Mouse (Mus musculus): ENCODE data around the gene Spty2d1. TPM values are rescaled to one million over a fixed set of nuclear protein-coding genes. Genes with fewer than 3 reads are reported as not detected.

Gene Spty2d1
- 10 to 100 TPM; 68.4 to 77.1 TPM for total RNA-seq (2023)

GRCm38 (mm10) chr7:47008168-47008993 lies at the start of gene Spty2d1:
Gene Spty2d1, minus strand, starts transcription at chr7:47008411.

GRCm38 (mm10) chr7:47050366-47050765 lies 42.2 kb upstream of the Spty2d1 start, which contains the start of gene Tmem86a:
Gene Tmem86a, plus strand, starts transcription at chr7:47050601.

GRCm38 (mm10) chr7:46983280-46983679 lies 24.9 kb downstream of the Spty2d1 start, which contains the start of gene Gm9999:
Gene Gm9999, plus strand, starts transcription at chr7:46983580.

GRCm38 (mm10) chr7:46957831-46958691 lies 50.1 kb downstream of the Spty2d1 start, which contains the start of gene Uevld:
Gene Uevld, minus strand, starts transcription at chr7:46958527.

Other genes with a start within 250 kb of the Spty2d1 start
- gene Hps5, start 212.3 kb downstream of the Spty2d1 start, total RNA-seq (2023), result 10 to 100 TPM; 38.6 to 42.2 TPM
- gene Gtf2h1, start 212.3 kb downstream of the Spty2d1 start, total RNA-seq (2023), result 10 to 100 TPM; 43.4 to 59.7 TPM
- 100 to 1,000 TPM; 287 to 303 TPM for gene Ldha, start 166.9 kb downstream of the Spty2d1 start, total RNA-seq (2023)
- not detected for gene Ldhc, start 147.2 kb downstream of the Spty2d1 start, total RNA-seq (2023)
- 10 to 100 TPM; 55.8 to 56.7 TPM for gene Tsg101, start 88.4 kb downstream of the Spty2d1 start, total RNA-seq (2023)
- gene Uevld, start 49.9 kb downstream of the Spty2d1 start, total RNA-seq (2023), result 1 to 10 TPM; 6.0 to 8.2 TPM
- not detected for gene Gm9999, start 24.8 kb downstream of the Spty2d1 start, total RNA-seq (2023)
- 1 to 10 TPM; 3.5 to 4.1 TPM for gene Tmem86a, start 42.2 kb upstream of the Spty2d1 start, total RNA-seq (2023)
- 1 to 10 TPM; 1.0 to 1.3 TPM for gene Ptpn5, start 125.3 kb upstream of the Spty2d1 start, total RNA-seq (2023)
- not detected for gene Mrgpra6, start 196.5 kb upstream of the Spty2d1 start, total RNA-seq (2023)
- gene Mrgpra9, start 244.4 kb upstream of the Spty2d1 start, total RNA-seq (2023), result not detected

All from T-cell, adult 66 days (primary cell).